Mouse (Mus musculus) brain, adult 2 months (tissue): ENCODE results near the gene Per2.

ENCODE experiments used
- DNase-seq: peaks from one replicate; pipeline ENCODE4 v3.0.0; 2011; ENCODE audit warnings: low read depth, low spot score

The Per2 gene

GRCm38 (mm10) chr1:91458223-91458861 lies 782 bp downstream of the Per2 start:
- peak; percentile 94 for DNase-seq

GRCm38 (mm10) chr1:91457698-91458097 lies 1.4 kb downstream of the Per2 start:
- DNase-seq = peak; percentile 90

- DNase-seq = no peak
Measured at GRCm38 (mm10) chr1:91457116-91457515, 2.0 kb downstream of the Per2 start.

GRCm38 (mm10) chr1:91456301-91456801 lies 2.8 kb downstream of the Per2 start:
- peak; percentile 43 for DNase-seq

- no peak for DNase-seq
Measured at GRCm38 (mm10) chr1:91455661-91456161, 3.4 kb downstream of the Per2 start.

- no peak for DNase-seq
Measured at GRCm38 (mm10) chr1:91454927-91455326, 4.2 kb downstream of the Per2 start.

- DNase-seq = no peak
Measured at GRCm38 (mm10) chr1:91454366-91454765, 4.8 kb downstream of the Per2 start.

- DNase-seq = no peak
Measured at GRCm38 (mm10) chr1:91453932-91454331, 5.2 kb downstream of the Per2 start.

- no peak for DNase-seq
Measured at GRCm38 (mm10) chr1:91451547-91452084, 7.5 kb downstream of the Per2 start.

- no peak for DNase-seq
Measured at GRCm38 (mm10) chr1:91450851-91451250, 8.3 kb downstream of the Per2 start.

GRCm38 (mm10) chr1:91448688-91449087 lies 10.4 kb downstream of the Per2 start:
- no peak for DNase-seq

GRCm38 (mm10) chr1:91446511-91446910 lies 12.6 kb downstream of the Per2 start:
- no peak for DNase-seq

- peak; percentile 63 for DNase-seq
Measured at GRCm38 (mm10) chr1:91446060-91446459, 13.1 kb downstream of the Per2 start.

- peak; percentile 82 for DNase-seq
Measured at GRCm38 (mm10) chr1:91444841-91445830, 14.0 kb downstream of the Per2 start.

- no peak for DNase-seq
Measured at GRCm38 (mm10) chr1:91442350-91442990, 16.7 kb downstream of the Per2 start.

GRCm38 (mm10) chr1:91441855-91442254 lies 17.3 kb downstream of the Per2 start:
- no peak for DNase-seq

GRCm38 (mm10) chr1:91439776-91440175 lies 19.3 kb downstream of the Per2 start:
- no peak for DNase-seq

- no peak for DNase-seq
Measured at GRCm38 (mm10) chr1:91437573-91437972, 21.6 kb downstream of the Per2 start.

- no peak for DNase-seq
Measured at GRCm38 (mm10) chr1:91437083-91437400, 22.1 kb downstream of the Per2 start.

GRCm38 (mm10) chr1:91436380-91437082 lies 22.6 kb downstream of the Per2 start:
- DNase-seq = peak; percentile 61

- peak; percentile 25 for DNase-seq
Measured at GRCm38 (mm10) chr1:91435606-91436130, 23.5 kb downstream of the Per2 start.
